Mouse (Mus musculus) mammary gland, adult 2 months (tissue): Measurements from ENCODE around the gene Acot1. TPM values are rescaled to one million over a fixed set of nuclear protein-coding genes. Genes with fewer than 3 reads are reported as not detected.

Experiments
- polyA plus RNA-seq: library from polyadenylated mRNA; depleted of rRNA; stranded (reverse); fragments of >200 nt; gene quantifications from 2 replicates; pipeline ENCODE4 v1.2.3, GENCODE M21; 2012; ENCODE audit warnings: low replicate concordance; rRNA removed

The Acot1 gene
- polyA plus RNA-seq, result 11.4 and 23.0 TPM in 2 replicates

GRCm38 (mm10) chr12:84009171-84009965, at the start of gene Acot1:
Acot1 (plus strand) TSS chr12:84009490.

GRCm38 (mm10) chr12:83984752-83985151, 24.5 kb upstream of the Acot1 start, which contains the start of gene Heatr4:
Heatr4 (minus strand) TSS chr12:83984852.

GRCm38 (mm10) chr12:83987583-83988441, 21.5 kb upstream of the Acot1 start, which contains the start of gene Acot2:
Acot2 (plus strand) TSS chr12:83987861.

GRCm38 (mm10) chr12:84038241-84038640, 29.0 kb downstream of the Acot1 start, which contains the start of gene Acot4:
Acot4 (plus strand) TSS chr12:84038379.

GRCm38 (mm10) chr12:84038691-84039111, 29.4 kb downstream of the Acot1 start, which contains the start of gene Gm49366:
Gm49366 (plus strand) TSS chr12:84038935.

GRCm38 (mm10) chr12:84051937-84052474, 42.7 kb downstream of the Acot1 start, which contains the start of gene Acot3:
Acot3 (plus strand) TSS chr12:84052144.

Other genes starting within 250 kb of the Acot1 start
- 35.9 and 84.8 TPM in 2 replicates for gene Papln, start 245.9 kb upstream of the Acot1 start, polyA plus RNA-seq
- gene Numb, start 87.6 kb upstream of the Acot1 start, polyA plus RNA-seq, result 58.2 and 70.4 TPM in 2 replicates
- 7.2 and 25.1 TPM in 2 replicates for gene Riox1, start 58.9 kb upstream of the Acot1 start, polyA plus RNA-seq
- gene Heatr4, start 24.6 kb upstream of the Acot1 start, polyA plus RNA-seq, result not detected in 2 replicates
- gene Acot2, start 21.6 kb upstream of the Acot1 start, polyA plus RNA-seq, result 14.3 and 32.4 TPM in 2 replicates
- gene Acot4, start 28.9 kb downstream of the Acot1 start, polyA plus RNA-seq, result 2.0 and 8.2 TPM in 2 replicates
- gene Gm49366, start 29.4 kb downstream of the Acot1 start, polyA plus RNA-seq, result 0.43 TPM in 1 of 2 replicates, not detected in the other
- not detected in 2 replicates for gene Acot3, start 42.7 kb downstream of the Acot1 start, polyA plus RNA-seq
- gene Acot5, start 59.8 kb downstream of the Acot1 start, polyA plus RNA-seq, result 0.08 TPM in 1 of 2 replicates, not detected in the other
- gene Acot6, start 91.2 kb downstream of the Acot1 start, polyA plus RNA-seq, result 4.1 and 4.4 TPM in 2 replicates
- gene Dnal1, start 104.9 kb downstream of the Acot1 start, polyA plus RNA-seq, result 2.0 and 3.9 TPM in 2 replicates
- gene Pnma1, start 139.0 kb downstream of the Acot1 start, polyA plus RNA-seq, result 0.14 and 0.23 TPM in 2 replicates
- 16.9 and 31.0 TPM in 2 replicates for gene Elmsan1, start 209.4 kb downstream of the Acot1 start, polyA plus RNA-seq